Mouse (Mus musculus) heart, embryonic 13.5 days (tissue): ENCODE measurements around the gene Mgat4a. TPM values are rescaled to one million over a fixed set of nuclear protein-coding genes. Genes with fewer than 3 reads are reported as not detected.

Experiments
- polyA plus RNA-seq: library from polyadenylated mRNA; unstranded; fragments of >200 nt; fragmentation: Nextera tagmentation; extraction: Ambion mirVana; gene quantifications from 2 replicates; pipeline ENCODE4 v1.2.1, GENCODE M21; 2015

Gene Mgat4a
- polyA plus RNA-seq, 1 experiment from 2014 or later = 2.1 TPM

Other genes with a start within 250 kb of the Mgat4a start
- gene Inpp4a, start 241.2 kb downstream of the Mgat4a start, polyA plus RNA-seq = 14.7 and 14.8 TPM in 2 replicates
- gene Coa5, start 110.9 kb downstream of the Mgat4a start, polyA plus RNA-seq = 56.8 and 60.0 TPM in 2 replicates
- 75.9 and 86.4 TPM in 2 replicates for gene Unc50, start 110.9 kb downstream of the Mgat4a start, polyA plus RNA-seq
- 3.9 and 4.6 TPM in 2 replicates for gene 2010300C02Rik, start 179.1 kb upstream of the Mgat4a start, polyA plus RNA-seq